Mouse (Mus musculus) testis, adult 2 months (tissue): ENCODE results near the gene Gabrr3. TPM values are rescaled to one million over a fixed set of nuclear protein-coding genes. Genes with fewer than 3 reads are reported as not detected.

Experiments used
- H3K27ac ChIP-seq: fragments of 200-500 bp; 2 replicates; pipeline ENCODE4 v1.5.1; 2012; ENCODE audit warnings: low read depth, low read length; ENCODE audit not compliant: control insufficient read depth, insufficient read depth
- H3K27me3 ChIP-seq: fragments of 200-500 bp; 2 replicates; pipeline ENCODE4 v1.6.1; 2012; ENCODE audit warnings: mild to moderate bottlenecking, low read length, moderate library complexity; ENCODE audit not compliant: control insufficient read depth, insufficient read depth
- H3K36me3 ChIP-seq: fragments of 200-500 bp; 2 replicates; pipeline ENCODE4 v1.6.1; 2012; ENCODE audit warnings: mild to moderate bottlenecking, low read length; ENCODE audit not compliant: control insufficient read depth, insufficient read depth
- H3K4me1 ChIP-seq: fragments of 200-500 bp; 2 replicates; pipeline ENCODE4 v1.6.1; 2012; ENCODE audit warnings: low read length; ENCODE audit not compliant: control insufficient read depth, insufficient read depth
- H3K4me3 ChIP-seq: fragments of 200-500 bp; 2 replicates; pipeline ENCODE4 v1.5.1; 2012; ENCODE audit warnings: low read depth, mild to moderate bottlenecking, low read length, moderate library complexity, mixed read lengths; ENCODE audit not compliant: control insufficient read depth
- CTCF ChIP-seq: fragments of 200-500 bp; IDR thresholded peaks from 2 replicates; pipeline ENCODE4 v1.5.1; 2012; ENCODE audit warnings: low read depth, mild to moderate bottlenecking, inconsistent platforms, low read length, moderate library complexity; ENCODE audit not compliant: control insufficient read depth, insufficient read depth, insufficient replicate concordance
- POLR2A ChIP-seq: fragments of 200-500 bp; IDR thresholded peaks from 2 replicates; pipeline ENCODE4 v1.6.1; 2012; ENCODE audit warnings: low read depth, mild to moderate bottlenecking, inconsistent platforms, low read length, moderate library complexity; ENCODE audit not compliant: control insufficient read depth
- polyA plus RNA-seq: library from polyadenylated mRNA; depleted of rRNA; stranded (reverse); fragments of >200 nt; gene quantifications from 2 replicates; pipeline ENCODE4 v1.2.3, GENCODE M21; 2012

Gabrr3 gene
- polyA plus RNA-seq, 1 experiment, result 0.02 TPM

DNA sequence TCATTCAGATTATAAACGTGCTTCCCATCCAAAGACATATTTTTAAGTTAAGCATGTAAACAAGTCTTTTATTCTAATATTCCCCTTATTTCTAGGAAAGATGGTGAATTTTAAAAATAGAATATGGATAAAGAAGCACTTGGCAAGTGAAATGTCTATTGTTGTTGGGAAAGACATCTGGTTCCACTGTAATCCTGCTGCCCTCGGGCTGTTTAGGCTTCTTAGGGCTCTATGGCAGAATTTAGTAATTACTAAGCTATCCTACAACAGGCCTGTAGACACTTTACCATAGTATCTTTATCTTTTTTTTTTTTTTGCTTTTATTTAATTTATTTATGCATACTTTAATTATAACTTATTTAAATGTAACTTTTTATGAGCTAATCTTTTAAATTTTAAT is 2.7 kb downstream of the Gabrr3 start:
- Histone ChIP-seq H3K4me3 (no peak overlapping the region), H3K36me3 (no peaks in the 10 kb centered on the region), H3K27me3 (no peaks in the 10 kb centered on the region), H3K27ac (no peak overlapping the region), H3K4me1 (no peaks in the 10 kb centered on the region)
- no peak for TF ChIP-seq CTCF

DNA sequence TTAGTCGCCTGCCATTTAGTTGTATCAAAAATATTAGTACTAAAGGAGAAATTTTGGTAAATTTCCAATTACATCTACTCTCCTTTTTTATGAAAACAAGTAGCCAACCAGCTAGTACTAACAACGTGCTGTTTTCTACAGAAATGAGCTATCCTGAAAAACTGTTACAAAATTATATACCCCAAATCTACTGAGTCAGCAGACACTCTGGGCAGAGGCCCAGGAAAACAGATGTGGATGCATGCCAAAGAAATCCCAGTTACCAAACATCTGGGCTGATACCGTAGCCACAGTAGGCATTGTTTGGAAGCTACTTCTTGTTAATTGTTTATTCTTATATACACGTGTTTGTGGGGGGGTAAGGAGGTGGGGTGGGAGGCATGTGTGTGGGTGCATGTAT is 6.3 kb downstream of the Gabrr3 start:
- no peaks in the 10 kb centered on the region for H3K4me1 ChIP-seq
- H3K4me3 ChIP-seq, result no peak overlapping the region
- TF ChIP-seq CTCF (no peak), POLR2A (no peak)
- no peak overlapping the region for H3K27ac ChIP-seq
- H3K36me3 ChIP-seq, result no peaks in the 10 kb centered on the region
- H3K27me3 ChIP-seq, result no peaks in the 10 kb centered on the region

DNA sequence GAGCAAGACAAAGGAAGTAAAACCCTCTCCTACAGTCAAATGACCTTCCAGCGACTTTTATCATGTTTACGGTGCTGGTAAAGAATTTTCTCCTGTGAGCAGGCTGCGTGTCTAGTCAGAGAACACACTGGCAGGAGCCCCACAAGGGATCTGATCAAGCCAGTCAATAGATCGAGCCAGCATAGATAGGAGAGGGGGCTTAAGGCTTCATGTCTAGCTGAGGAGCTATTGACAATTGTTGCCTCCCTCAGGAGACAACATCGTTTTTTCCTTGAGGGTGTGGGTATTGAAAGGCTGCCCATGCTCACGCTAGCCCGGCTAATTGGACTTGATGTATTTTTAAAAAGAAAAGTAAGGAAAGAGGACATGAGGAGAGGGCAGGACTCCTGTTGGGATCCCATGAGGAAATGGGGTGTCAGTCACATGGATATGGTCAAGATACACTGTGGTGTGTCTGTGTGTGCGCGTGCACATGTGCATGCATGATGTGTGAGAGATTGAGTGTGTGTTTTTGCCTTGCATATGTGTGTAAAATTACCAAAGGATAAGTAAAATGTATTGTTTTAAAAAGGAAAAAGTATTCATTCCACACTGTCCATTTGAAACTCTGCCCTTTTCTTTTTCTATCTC is 13.2 kb downstream of the Gabrr3 start:
- TF ChIP-seq CTCF (no peak), POLR2A (no peak)
- no peaks in the 10 kb centered on the region for H3K36me3 ChIP-seq
- no peaks in the 10 kb centered on the region for H3K4me1 ChIP-seq
- no peaks in the 10 kb centered on the region for H3K27me3 ChIP-seq
- no peak overlapping the region for H3K27ac ChIP-seq
- no peak overlapping the region for H3K4me3 ChIP-seq

DNA sequence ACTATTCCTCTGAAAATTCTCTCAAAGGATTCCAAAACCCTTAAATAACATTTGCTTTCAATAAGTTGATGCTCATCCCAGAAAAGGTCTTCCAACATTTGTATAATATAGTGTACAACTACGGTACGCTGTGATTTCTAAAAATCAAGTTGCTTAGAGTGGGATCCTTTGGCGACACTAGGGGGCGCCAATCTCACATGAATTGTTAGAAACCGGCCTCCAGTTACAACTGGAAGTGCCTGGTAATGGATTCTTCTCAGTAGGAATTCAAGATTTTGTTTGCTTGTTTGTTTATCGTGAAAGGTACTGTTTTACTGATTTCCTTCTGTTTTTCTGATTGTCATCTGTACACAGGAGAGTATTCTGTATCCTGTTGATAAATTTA is 13.7 kb downstream of the Gabrr3 start:
- Histone ChIP-seq H3K4me1 (no peaks in the 10 kb centered on the region), H3K36me3 (no peaks in the 10 kb centered on the region), H3K27ac (no peak overlapping the region), H3K27me3 (no peaks in the 10 kb centered on the region), H3K4me3 (no peak overlapping the region)
- TF ChIP-seq POLR2A, result no peak
- no peak for TF ChIP-seq CTCF

DNA sequence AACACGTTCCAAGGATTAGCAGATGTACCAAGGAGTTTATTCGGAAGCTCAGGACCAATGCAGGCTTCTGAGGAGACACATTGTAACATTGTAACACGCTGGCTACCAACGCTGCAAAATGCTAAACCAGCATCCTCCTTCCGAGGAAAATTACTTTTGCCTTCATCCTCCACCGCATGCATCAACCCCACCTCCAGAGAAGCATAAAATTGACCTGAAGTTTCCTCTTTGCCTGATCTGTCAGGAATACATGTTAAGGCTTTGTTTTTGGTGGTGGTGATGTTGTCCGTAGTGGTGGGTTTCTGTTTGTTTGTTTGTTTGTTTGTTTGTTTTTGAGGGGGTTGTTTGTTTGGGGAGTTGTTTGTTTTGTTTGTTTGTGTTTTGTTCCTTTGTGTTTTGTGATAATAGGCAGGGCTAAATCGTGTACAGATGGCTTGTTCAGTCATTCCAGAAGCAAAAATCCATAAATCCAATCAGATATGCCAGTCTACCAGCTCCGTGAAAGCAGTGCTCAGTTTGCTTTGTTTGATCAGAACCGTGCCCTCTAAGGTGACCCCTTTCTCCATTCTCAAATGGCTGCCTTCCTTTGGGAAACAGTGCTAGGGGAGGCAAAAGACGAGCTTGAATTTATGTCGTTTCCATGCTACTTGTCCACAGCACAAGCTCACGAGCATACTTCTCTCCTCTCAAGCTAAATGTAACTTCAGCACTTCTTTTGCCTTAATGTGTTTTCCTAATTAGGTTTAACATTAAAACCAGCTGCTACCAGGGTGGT is 14.6 kb downstream of the Gabrr3 start:
- Histone ChIP-seq H3K4me1 (no peaks in the 10 kb centered on the region), H3K36me3 (no peaks in the 10 kb centered on the region), H3K4me3 (no peak overlapping the region), H3K27ac (no peak overlapping the region), H3K27me3 (no peaks in the 10 kb centered on the region)
- TF ChIP-seq CTCF, result no peak
- no peak for TF ChIP-seq POLR2A

DNA sequence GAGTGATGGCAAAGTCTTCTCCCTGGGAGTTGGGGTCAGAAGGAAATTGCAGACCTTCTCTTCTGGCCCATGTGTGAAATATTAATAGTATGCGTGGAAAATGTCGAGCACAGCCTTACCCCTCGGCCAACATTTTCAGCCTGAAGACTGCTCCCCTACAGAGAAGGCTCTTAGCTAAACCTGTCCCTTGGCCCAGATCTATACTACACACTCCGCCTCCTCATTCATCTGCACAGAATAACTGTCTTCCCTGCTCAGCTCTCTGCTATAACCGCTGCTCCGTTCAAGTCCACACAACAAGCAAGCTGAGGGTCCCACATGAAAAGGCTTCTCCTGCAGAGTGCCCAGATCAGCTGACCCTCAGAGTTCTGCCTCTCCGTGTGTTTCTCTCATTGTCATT is 20.8 kb downstream of the Gabrr3 start:
- H3K27me3 ChIP-seq, result no peaks in the 10 kb centered on the region
- H3K4me3 ChIP-seq, result no peak overlapping the region
- TF ChIP-seq CTCF, result no peak
- TF ChIP-seq POLR2A, result no peak
- no peaks in the 10 kb centered on the region for H3K36me3 ChIP-seq
- 0 out of 2 replicates have a peak, but pooled peaks cover 2% of the 10 kb centered on the region for H3K4me1 ChIP-seq
- H3K27ac ChIP-seq, result no peak overlapping the region

DNA sequence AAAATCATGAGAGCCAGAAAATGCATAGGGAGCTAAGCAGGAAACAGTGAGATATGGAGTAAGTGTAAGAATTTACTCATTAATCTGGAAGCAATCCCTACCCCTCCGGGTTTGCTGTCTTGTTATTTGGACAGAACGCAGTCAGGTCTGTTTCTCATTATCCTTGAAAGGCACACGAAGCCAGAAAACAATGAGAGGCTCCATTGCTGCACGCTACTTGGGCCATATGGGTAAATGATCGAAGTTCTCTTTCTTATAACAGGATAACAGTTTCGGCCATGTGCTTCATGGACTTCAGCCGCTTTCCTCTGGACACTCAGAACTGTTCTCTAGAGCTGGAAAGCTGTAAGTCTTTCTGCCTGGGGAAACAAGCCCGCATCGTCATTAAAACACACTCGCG is 26.0 kb downstream of the Gabrr3 start:
- H3K4me1 ChIP-seq, result no peaks in the 10 kb centered on the region
- H3K27me3 ChIP-seq, result no peaks in the 10 kb centered on the region
- no peak overlapping the region for H3K27ac ChIP-seq
- H3K4me3 ChIP-seq, result no peak overlapping the region
- no peak for TF ChIP-seq POLR2A
- no peak for TF ChIP-seq CTCF
- no peaks in the 10 kb centered on the region for H3K36me3 ChIP-seq

DNA sequence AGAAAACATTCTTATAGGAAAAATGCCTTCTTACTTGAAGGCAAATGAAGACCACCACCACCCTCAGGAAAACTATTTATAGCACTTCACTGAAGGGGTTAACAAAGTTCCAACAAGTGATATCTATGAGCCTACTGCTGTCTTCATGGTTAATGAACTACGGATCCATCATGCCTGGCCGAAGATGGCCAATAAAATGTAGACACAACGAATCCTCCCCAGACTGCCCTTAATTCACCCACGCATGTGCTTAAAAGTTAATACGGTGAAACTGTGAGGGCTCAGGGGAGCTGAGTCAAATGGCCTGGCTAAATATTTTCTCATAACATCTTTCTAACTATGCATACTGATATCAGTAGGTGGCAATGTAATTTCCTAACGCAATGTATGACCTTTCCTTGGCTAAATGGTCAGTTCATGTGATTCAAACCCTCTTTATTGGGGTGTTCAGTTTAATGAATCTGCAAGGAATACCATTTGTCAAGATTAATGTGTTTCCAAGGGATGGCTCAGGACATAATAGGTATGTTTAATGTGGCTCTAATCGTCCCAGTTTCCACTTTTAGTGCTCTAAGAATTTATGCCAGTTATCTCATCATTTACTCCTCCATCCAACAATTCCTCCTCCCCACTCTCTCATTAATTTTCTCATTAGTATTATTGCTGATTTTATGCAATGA is 37.9 kb downstream of the Gabrr3 start:
- no peaks in the 10 kb centered on the region for H3K27me3 ChIP-seq
- H3K36me3 ChIP-seq, result no peaks in the 10 kb centered on the region
- TF ChIP-seq CTCF (no peak), POLR2A (no peak)
- no peak overlapping the region for H3K4me3 ChIP-seq
- H3K27ac ChIP-seq, result no peak overlapping the region
- no peaks in the 10 kb centered on the region for H3K4me1 ChIP-seq
